Mouse (Mus musculus): ENCODE results near the gene Gpr4. TPM values are rescaled to one million over a fixed set of nuclear protein-coding genes. Genes with fewer than 3 reads are reported as not detected.
A peak's percentile ranks its signal among the peaks of the same experiment; 100 is the strongest.

Gene Gpr4
- total and polyA plus RNA-seq, 2 experiments from 2014 or later = 2.2 to 5.9 TPM

- TF ChIP-seq CTCF (IDR thresholded peaks at IDR 0.05; ENCODE audit: low read depth) = peak; percentile 30
- Histone ChIP-seq H3K9ac (peak within 1 kb of the TSS; percentile 66), H3K9me3 (ENCODE audit: low read length) (no peaks in the 10 kb centered on the region), H3K4me3 (ENCODE audit: low read depth, low read length) (peak within 1 kb of the TSS; percentile 72), H3K27me3 (ENCODE audit: insufficient read depth, low read length) (no peaks in the 10 kb centered on the region; the same call in 1 of the 2 replicates), H3K36me3 (ENCODE audit: insufficient read depth) (no peaks in the 10 kb centered on the region), H3K4me2 (ENCODE audit: low read depth) (peak within 1 kb of the TSS; percentile 95), H3K27ac (ENCODE audit: low read depth, low read length) (peak within 1 kb of the TSS; percentile 78), H3K4me1 (ENCODE audit: insufficient read depth) (peaks cover 15% of the 10 kb centered on the region)
- ATAC-seq = peak; percentile 91
- DNase-seq = peak; percentile 91
- 2% methylated on average over 52 of the region's 62 CpGs for WGBS
These were observed 59.2 kb downstream of the Gpr4 start, which contains the start of gene Vasp for GRCm38 (mm10) chr7:19271238-19272172. Gene Vasp (minus strand): TSS chr7:19271817.

DNA sequence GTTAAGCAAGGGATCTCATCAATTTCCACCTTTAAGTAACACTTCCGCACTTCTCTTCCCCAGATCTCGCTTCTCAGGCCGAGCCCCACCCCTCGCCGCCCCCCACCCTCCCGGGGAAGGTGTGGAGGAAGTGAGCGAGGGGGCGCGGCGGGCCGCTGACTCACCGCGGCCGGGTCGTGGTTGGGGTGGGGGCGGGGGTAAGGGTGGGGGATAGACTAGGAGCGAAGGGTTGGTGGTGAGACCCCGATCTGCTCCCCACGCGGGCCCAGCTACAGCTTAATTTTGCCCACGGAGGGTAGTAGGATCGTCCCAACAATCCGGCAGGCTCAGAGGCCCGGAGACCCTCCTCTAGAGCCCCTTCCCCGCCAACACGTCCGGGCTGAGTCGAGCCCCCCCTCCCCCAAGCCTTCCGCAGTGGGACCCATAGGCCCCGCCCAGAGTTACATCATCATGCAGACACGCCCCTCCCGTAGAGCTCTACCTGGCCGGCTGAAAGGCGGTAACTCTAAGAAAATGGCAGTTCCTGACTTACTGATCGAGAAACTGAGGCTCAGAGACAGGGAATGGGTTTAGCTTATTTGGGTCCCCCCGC, 59.9 kb downstream of the Gpr4 start:
- H3K4me3 ChIP-seq (ENCODE audit: low read depth, low read length) = peak overlapping the region; percentile 72
- H3K27ac ChIP-seq (ENCODE audit: low read depth, low read length) = peak overlapping the region; percentile 78
- H3K4me2 ChIP-seq (ENCODE audit: low read depth) = peak overlapping the region; percentile 95
- H3K4me1 ChIP-seq (ENCODE audit: insufficient read depth) = peaks cover 15% of the 10 kb centered on the region
- TF ChIP-seq CTCF (IDR thresholded peaks at IDR 0.05; ENCODE audit: low read depth) = no peak
- peak overlapping the region; percentile 66 for H3K9ac ChIP-seq
- DNase-seq = peak; percentile 78
- peak; percentile 58 for ATAC-seq
- H3K9me3 ChIP-seq (ENCODE audit: low read length) = no peaks in the 10 kb centered on the region
- WGBS = 2% methylated on average over 36 of the region's 36 CpGs
- no peaks in the 10 kb centered on the region for H3K36me3 ChIP-seq (ENCODE audit: insufficient read depth)
- no peaks in the 10 kb centered on the region; the same call in 1 of the 2 replicates for H3K27me3 ChIP-seq (ENCODE audit: insufficient read depth, low read length)

MicroRNAs encoded within 50 kb of the gene (microRNA counts, 519-probe panel; counts per million panel counts)
- not detected for microRNA mmu-miR-330

Small RNA genes lying within 50 kb of the gene (microRNA-seq; reads per million reads assigned to microRNA genes)
- 718 to 761 reads per million in 2 experiments for gene Mir330

Other genes starting within 250 kb of the Gpr4 start
- 1.5 and 2.0 TPM in 2 replicates for gene Nanos2, start 225.1 kb upstream of the Gpr4 start, total RNA-seq (2014; rRNA removed)
- gene Nanos2, start 225.1 kb upstream of the Gpr4 start, polyA plus RNA-seq (2015; fragmentation: Nextera tagmentation; extraction: Ambion mirVana) = 0.49 and 0.76 TPM in 2 replicates
- 12.3 and 13.9 TPM in 2 replicates for gene Mypop, start 221.3 kb upstream of the Gpr4 start, total RNA-seq (2014; rRNA removed)
- 3.8 and 4.3 TPM in 2 replicates for gene Mypop, start 221.3 kb upstream of the Gpr4 start, polyA plus RNA-seq (2015; fragmentation: Nextera tagmentation; extraction: Ambion mirVana)
- gene Irf2bp1, start 208.5 kb upstream of the Gpr4 start, total RNA-seq (2014; rRNA removed) = 101 and 129 TPM in 2 replicates
- 27.0 and 27.2 TPM in 2 replicates for gene Irf2bp1, start 208.5 kb upstream of the Gpr4 start, polyA plus RNA-seq (2015; fragmentation: Nextera tagmentation; extraction: Ambion mirVana)
- not detected in 2 replicates for gene Foxa3, start 189.0 kb upstream of the Gpr4 start, total RNA-seq (2014; rRNA removed)
- gene Foxa3, start 189.0 kb upstream of the Gpr4 start, polyA plus RNA-seq (2015; fragmentation: Nextera tagmentation; extraction: Ambion mirVana) = not detected in 2 replicates
- 70.3 and 73.8 TPM in 2 replicates for gene Sympk, start 188.2 kb upstream of the Gpr4 start, total RNA-seq (2014; rRNA removed)
- gene Sympk, start 188.2 kb upstream of the Gpr4 start, polyA plus RNA-seq (2015; fragmentation: Nextera tagmentation; extraction: Ambion mirVana) = 16.6 and 20.0 TPM in 2 replicates
- 0.19 and 0.23 TPM in 2 replicates for gene Rsph6a, start 157.8 kb upstream of the Gpr4 start, total RNA-seq (2014; rRNA removed)
- 0.09 and 0.23 TPM in 2 replicates for gene Rsph6a, start 157.8 kb upstream of the Gpr4 start, polyA plus RNA-seq (2015; fragmentation: Nextera tagmentation; extraction: Ambion mirVana)
- 96.5 and 122 TPM in 2 replicates for gene Dmwd, start 136.3 kb upstream of the Gpr4 start, total RNA-seq (2014; rRNA removed)
- gene Dmwd, start 136.3 kb upstream of the Gpr4 start, polyA plus RNA-seq (2015; fragmentation: Nextera tagmentation; extraction: Ambion mirVana) = 43.6 and 43.8 TPM in 2 replicates
- gene Dmpk, start 128.7 kb upstream of the Gpr4 start, total RNA-seq (2014; rRNA removed) = 16.2 and 20.8 TPM in 2 replicates
- 2.2 and 3.0 TPM in 2 replicates for gene Dmpk, start 128.7 kb upstream of the Gpr4 start, polyA plus RNA-seq (2015; fragmentation: Nextera tagmentation; extraction: Ambion mirVana)
- 3.0 and 4.1 TPM in 2 replicates for gene Six5, start 117.9 kb upstream of the Gpr4 start, total RNA-seq (2014; rRNA removed)
- 0.97 and 1.0 TPM in 2 replicates for gene Six5, start 117.9 kb upstream of the Gpr4 start, polyA plus RNA-seq (2015; fragmentation: Nextera tagmentation; extraction: Ambion mirVana)
- gene Gm4969, start 94.2 kb upstream of the Gpr4 start, total RNA-seq (2014; rRNA removed) = 5.3 and 8.9 TPM in 2 replicates
- 8.3 and 10.6 TPM in 2 replicates for gene Gm4969, start 94.2 kb upstream of the Gpr4 start, polyA plus RNA-seq (2015; fragmentation: Nextera tagmentation; extraction: Ambion mirVana)
- 19.8 and 22.8 TPM in 2 replicates for gene Fbxo46, start 92.7 kb upstream of the Gpr4 start, total RNA-seq (2014; rRNA removed)
- gene Fbxo46, start 92.7 kb upstream of the Gpr4 start, polyA plus RNA-seq (2015; fragmentation: Nextera tagmentation; extraction: Ambion mirVana) = 8.4 and 11.9 TPM in 2 replicates
- 12.3 and 14.4 TPM in 2 replicates for gene Qpctl, start 63.2 kb upstream of the Gpr4 start, total RNA-seq (2014; rRNA removed)
- 19.8 and 23.3 TPM in 2 replicates for gene Qpctl, start 63.2 kb upstream of the Gpr4 start, polyA plus RNA-seq (2015; fragmentation: Nextera tagmentation; extraction: Ambion mirVana)
- gene Snrpd2, start 62.8 kb upstream of the Gpr4 start, total RNA-seq (2014; rRNA removed) = 50.0 and 88.1 TPM in 2 replicates
- gene Snrpd2, start 62.8 kb upstream of the Gpr4 start, polyA plus RNA-seq (2015; fragmentation: Nextera tagmentation; extraction: Ambion mirVana) = 124 and 172 TPM in 2 replicates
- gene Gipr, start 46.4 kb upstream of the Gpr4 start, total RNA-seq (2014; rRNA removed) = 16.9 and 20.2 TPM in 2 replicates
- gene Gipr, start 46.4 kb upstream of the Gpr4 start, polyA plus RNA-seq (2015; fragmentation: Nextera tagmentation; extraction: Ambion mirVana) = 5.3 and 8.0 TPM in 2 replicates
- 63.6 and 64.8 TPM in 2 replicates for gene Eml2, start 36.1 kb upstream of the Gpr4 start, total RNA-seq (2014; rRNA removed)
- 7.9 and 9.9 TPM in 2 replicates for gene Eml2, start 36.1 kb upstream of the Gpr4 start, polyA plus RNA-seq (2015; fragmentation: Nextera tagmentation; extraction: Ambion mirVana)
- gene Opa3, start 15.8 kb downstream of the Gpr4 start, total RNA-seq (2014; rRNA removed) = 32.2 and 34.4 TPM in 2 replicates
- 35.1 and 35.8 TPM in 2 replicates for gene Opa3, start 15.8 kb downstream of the Gpr4 start, polyA plus RNA-seq (2015; fragmentation: Nextera tagmentation; extraction: Ambion mirVana)
- 40.6 and 45.9 TPM in 2 replicates for gene Vasp, start 59.3 kb downstream of the Gpr4 start, total RNA-seq (2014; rRNA removed)
- 30.0 and 30.6 TPM in 2 replicates for gene Vasp, start 59.3 kb downstream of the Gpr4 start, polyA plus RNA-seq (2015; fragmentation: Nextera tagmentation; extraction: Ambion mirVana)
- 2.3 and 3.2 TPM in 2 replicates for gene Ppm1n, start 67.5 kb downstream of the Gpr4 start, total RNA-seq (2014; rRNA removed)
- 0.69 and 1.1 TPM in 2 replicates for gene Ppm1n, start 67.5 kb downstream of the Gpr4 start, polyA plus RNA-seq (2015; fragmentation: Nextera tagmentation; extraction: Ambion mirVana)
- 154 and 163 TPM in 2 replicates for gene Rtn2, start 70.1 kb downstream of the Gpr4 start, total RNA-seq (2014; rRNA removed)
- 126 and 136 TPM in 2 replicates for gene Rtn2, start 70.1 kb downstream of the Gpr4 start, polyA plus RNA-seq (2015; fragmentation: Nextera tagmentation; extraction: Ambion mirVana)
- gene Fosb, start 97.5 kb downstream of the Gpr4 start, total RNA-seq (2014; rRNA removed) = 1.6 and 5.1 TPM in 2 replicates
- 0.28 and 0.36 TPM in 2 replicates for gene Fosb, start 97.5 kb downstream of the Gpr4 start, polyA plus RNA-seq (2015; fragmentation: Nextera tagmentation; extraction: Ambion mirVana)
- gene Ercc1, start 132.2 kb downstream of the Gpr4 start, total RNA-seq (2014; rRNA removed) = 56.6 and 73.6 TPM in 2 replicates
- gene Ercc1, start 132.2 kb downstream of the Gpr4 start, polyA plus RNA-seq (2015; fragmentation: Nextera tagmentation; extraction: Ambion mirVana) = 80.5 and 81.0 TPM in 2 replicates
- 12.1 and 15.5 TPM in 2 replicates for gene Cd3eap, start 146.9 kb downstream of the Gpr4 start, total RNA-seq (2014; rRNA removed)
- 19.4 and 21.6 TPM in 2 replicates for gene Cd3eap, start 146.9 kb downstream of the Gpr4 start, polyA plus RNA-seq (2015; fragmentation: Nextera tagmentation; extraction: Ambion mirVana)
- gene Ppp1r13l, start 147.2 kb downstream of the Gpr4 start, total RNA-seq (2014; rRNA removed) = 0.76 and 1.2 TPM in 2 replicates
- 2.0 and 2.1 TPM in 2 replicates for gene Ppp1r13l, start 147.2 kb downstream of the Gpr4 start, polyA plus RNA-seq (2015; fragmentation: Nextera tagmentation; extraction: Ambion mirVana)
- gene Ercc2, start 169.5 kb downstream of the Gpr4 start, total RNA-seq (2014; rRNA removed) = 47.7 and 58.2 TPM in 2 replicates
- gene Ercc2, start 169.5 kb downstream of the Gpr4 start, polyA plus RNA-seq (2015; fragmentation: Nextera tagmentation; extraction: Ambion mirVana) = 17.9 and 21.8 TPM in 2 replicates
- 2.2 and 3.0 TPM in 2 replicates for gene Klc3, start 191.6 kb downstream of the Gpr4 start, total RNA-seq (2014; rRNA removed)
- 2.1 and 2.9 TPM in 2 replicates for gene Klc3, start 191.6 kb downstream of the Gpr4 start, polyA plus RNA-seq (2015; fragmentation: Nextera tagmentation; extraction: Ambion mirVana)
- 0.48 and 4.2 TPM in 2 replicates for gene Ckm, start 192.2 kb downstream of the Gpr4 start, total RNA-seq (2014; rRNA removed)
- not detected in 2 replicates for gene Ckm, start 192.2 kb downstream of the Gpr4 start, polyA plus RNA-seq (2015; fragmentation: Nextera tagmentation; extraction: Ambion mirVana)
- gene Mark4, start 246.3 kb downstream of the Gpr4 start, total RNA-seq (2014; rRNA removed) = 46.7 and 47.1 TPM in 2 replicates
- gene Mark4, start 246.3 kb downstream of the Gpr4 start, polyA plus RNA-seq (2015; fragmentation: Nextera tagmentation; extraction: Ambion mirVana) = 16.1 and 21.0 TPM in 2 replicates